Mouse (Mus musculus) embryonic facial prominence, embryonic 11.5 days (tissue): Measurements from ENCODE around the gene Sgms1. TPM values are rescaled to one million over a fixed set of nuclear protein-coding genes. Genes with fewer than 3 reads are reported as not detected.

Source experiments
- ATAC-seq: fragments of 200-750 bp; cut with Nextera tagmentation; replicated peaks from 2 replicates; pipeline ENCODE4 v1.8.0; 2017; ENCODE audit warnings: low read depth; ENCODE audit not compliant: insufficient number of reproducible peaks, low FRiP score, low TSS enrichment
- DNase-seq: peaks from one replicate; pipeline ENCODE4 v3.0.0-alpha.2; 2015; ENCODE audit warnings: low spot score
- H3K27ac ChIP-seq: fragments of 300-500 bp; sonication (generic); replicated peaks from 2 replicates; pipeline ENCODE4 v1.5.1; 2014; ENCODE audit warnings: mild to moderate bottlenecking, low read depth, low read length, control low read depth
- H3K27me3 ChIP-seq: fragments of 300-500 bp; sonication (generic); 2 replicates; pipeline ENCODE4 v1.6.1; 2014; ENCODE audit warnings: mild to moderate bottlenecking, low read length, moderate library complexity, mixed read lengths; ENCODE audit not compliant: control insufficient read depth, insufficient read depth
- H3K36me3 ChIP-seq: fragments of 300-500 bp; sonication (generic); replicated peaks from 2 replicates; pipeline ENCODE4 v1.6.1; 2014; ENCODE audit warnings: low read depth, mild to moderate bottlenecking, low read length, moderate library complexity, mixed read lengths; ENCODE audit not compliant: control insufficient read depth, insufficient read depth
- H3K4me1 ChIP-seq: fragments of 300-500 bp; sonication (generic); 2 replicates; pipeline ENCODE4 v1.6.1; 2014; ENCODE audit warnings: low read length, mixed read lengths; ENCODE audit not compliant: control insufficient read depth, insufficient read depth
- H3K4me2 ChIP-seq: fragments of 300-500 bp; sonication (generic); 2 replicates; pipeline ENCODE4 v1.6.1; 2014; ENCODE audit warnings: low read depth, mild to moderate bottlenecking, control low read depth, low read length, moderate library complexity
- H3K4me3 ChIP-seq: fragments of 300-500 bp; sonication (generic); 2 replicates; pipeline ENCODE4 v1.5.1; 2014; ENCODE audit warnings: low read depth, low read length, control low read depth
- H3K9ac ChIP-seq: fragments of 300-500 bp; sonication (generic); replicated peaks from 2 replicates; pipeline ENCODE4 v1.6.1; 2014; ENCODE audit warnings: mild to moderate bottlenecking, control low read depth, low read length
- H3K9me3 ChIP-seq: fragments of 300-500 bp; sonication (generic); replicated peaks from 2 replicates; pipeline ENCODE4 v1.6.1; 2016; ENCODE audit warnings: mild to moderate bottlenecking, low read length, inconsistent platforms, mixed read lengths; ENCODE audit not compliant: control insufficient read depth
- WGBS: fragments of 180-500 bp; shearing (Covaris S2); extraction: QIAGEN DNeasy Blood & Tissue Kit; methylation state at CpG from one replicate; pipeline ENCODE4 v1.1.7; 2014; 5-methylcytosine and 5-hydroxymethylcytosine counted together
- polyA plus RNA-seq: library from polyadenylated mRNA; unstranded; fragments of >200 nt; fragmentation: Nextera tagmentation; extraction: Ambion mirVana; gene quantifications from 2 replicates; pipeline ENCODE4 v1.2.1, GENCODE M21; 2014

Gene Sgms1
- polyA plus RNA-seq, 1 experiment from 2014 or later: 12.2 TPM

DNA sequence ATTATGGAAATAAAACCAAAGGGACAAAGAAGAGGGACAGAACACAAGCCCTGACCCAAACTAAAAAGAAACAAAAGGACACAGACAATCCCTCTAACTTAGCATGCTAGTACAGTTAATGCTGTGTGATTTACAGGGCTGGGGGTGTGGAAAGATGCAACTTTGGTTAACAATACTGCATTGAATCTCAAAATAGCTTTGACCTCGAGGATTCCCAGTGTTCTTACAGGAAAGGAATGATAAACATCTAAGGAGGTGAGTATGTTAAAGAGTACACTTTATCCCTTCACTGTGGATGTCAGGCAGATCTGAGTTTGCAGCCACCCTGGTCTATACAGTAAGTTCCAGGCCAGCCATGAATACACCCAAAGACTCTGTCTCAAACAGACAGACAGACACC lies 194.7 kb downstream of the Sgms1 start:
- WGBS: 28% methylated on average over 1 of the region's 1 CpGs
- Histone ChIP-seq H3K4me1 (no peaks in the 10 kb centered on the region), H3K27me3 (no peaks in the 10 kb centered on the region), H3K9me3 (no peaks in the 10 kb centered on the region), H3K4me2 (no peak overlapping the region), H3K4me3 (no peak overlapping the region), H3K27ac (no peak overlapping the region), H3K36me3 (no peaks in the 10 kb centered on the region), H3K9ac (no peak overlapping the region)
- ATAC-seq (no peak), DNase-seq (no peak)

- 80% methylated on average over 3 of the region's 3 CpGs for WGBS
- Histone ChIP-seq H3K4me1 (no peaks in the 10 kb centered on the region), H3K27me3 (no peaks in the 10 kb centered on the region), H3K9ac (no peak overlapping the region), H3K9me3 (no peaks in the 10 kb centered on the region), H3K4me2 (no peak overlapping the region), H3K4me3 (no peak overlapping the region), H3K27ac (no peak overlapping the region), H3K36me3 (no peaks in the 10 kb centered on the region)
- no peak for ATAC-seq
- no peak for DNase-seq
These were observed 195.4 kb downstream of the Sgms1 start for GRCm38 (mm10) chr19:32194074-32194473.

- Histone ChIP-seq H3K4me1 (no peaks in the 10 kb centered on the region), H3K9ac (no peak overlapping the region), H3K36me3 (no peaks in the 10 kb centered on the region), H3K4me2 (no peak overlapping the region), H3K27me3 (no peaks in the 10 kb centered on the region), H3K4me3 (no peak overlapping the region), H3K9me3 (no peaks in the 10 kb centered on the region), H3K27ac (no peak overlapping the region)
- DNase-seq: no peak
- ATAC-seq: no peak
- 83% methylated on average over 3 of the region's 3 CpGs for WGBS
These were observed 197.9 kb downstream of the Sgms1 start for GRCm38 (mm10) chr19:32191596-32191995.

GRCm38 (mm10) chr19:32189961-32190360 lies 199.6 kb downstream of the Sgms1 start:
- no peak for DNase-seq
- 90% methylated on average over 6 of the region's 6 CpGs for WGBS

GRCm38 (mm10) chr19:32189036-32189436 lies 200.5 kb downstream of the Sgms1 start:
- Histone ChIP-seq H3K4me1 (no peaks in the 10 kb centered on the region), H3K27ac (no peak overlapping the region), H3K9me3 (no peaks in the 10 kb centered on the region), H3K9ac (no peak overlapping the region), H3K4me3 (no peak overlapping the region), H3K36me3 (no peaks in the 10 kb centered on the region), H3K4me2 (no peak overlapping the region), H3K27me3 (no peaks in the 10 kb centered on the region)
- no peak for DNase-seq
- no peak for ATAC-seq
- 62% methylated on average over 5 of the region's 5 CpGs for WGBS

More at GRCm38 (mm10) chr19:32189961-32190360, 199.6 kb downstream of the Sgms1 start:
- Histone ChIP-seq H3K36me3 (no peaks in the 10 kb centered on the region), H3K4me2 (no peak overlapping the region), H3K4me1 (no peaks in the 10 kb centered on the region), H3K9me3 (no peaks in the 10 kb centered on the region), H3K27ac (no peak overlapping the region), H3K27me3 (no peaks in the 10 kb centered on the region), H3K4me3 (no peak overlapping the region), H3K9ac (no peak overlapping the region)
- no peak for ATAC-seq

DNA sequence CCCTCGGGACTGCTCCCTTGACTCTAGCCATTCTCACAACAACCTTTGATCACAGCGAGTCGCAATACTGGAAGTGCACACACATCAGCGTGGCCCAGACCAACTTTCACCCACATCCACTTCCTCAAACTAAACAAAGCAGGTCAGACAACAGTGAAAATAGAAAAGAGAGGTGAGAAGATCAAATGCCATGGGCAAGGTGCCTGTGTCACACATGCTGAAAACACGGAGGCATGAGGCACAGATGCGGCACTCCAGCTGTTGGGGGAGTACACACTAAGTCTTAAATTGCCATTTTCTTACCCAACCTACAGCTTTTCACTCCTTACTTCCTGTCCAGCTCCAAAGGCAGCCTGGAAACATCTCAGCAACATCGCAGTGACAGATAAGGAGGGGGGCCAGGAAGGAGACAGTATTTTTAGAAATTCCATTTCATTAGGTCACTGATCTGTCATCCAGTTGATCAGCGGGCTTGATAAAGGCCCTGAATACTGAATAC lies 202.9 kb downstream of the Sgms1 start:
- Histone ChIP-seq H3K9me3 (no peaks in the 10 kb centered on the region), H3K4me2 (no peak overlapping the region), H3K4me3 (no peak overlapping the region), H3K9ac (no peak overlapping the region), H3K27me3 (no peaks in the 10 kb centered on the region), H3K36me3 (no peaks in the 10 kb centered on the region), H3K4me1 (no peaks in the 10 kb centered on the region), H3K27ac (no peak overlapping the region)
- no peak for DNase-seq
- 82% methylated on average over 8 of the region's 8 CpGs for WGBS
- no peak for ATAC-seq

DNA sequence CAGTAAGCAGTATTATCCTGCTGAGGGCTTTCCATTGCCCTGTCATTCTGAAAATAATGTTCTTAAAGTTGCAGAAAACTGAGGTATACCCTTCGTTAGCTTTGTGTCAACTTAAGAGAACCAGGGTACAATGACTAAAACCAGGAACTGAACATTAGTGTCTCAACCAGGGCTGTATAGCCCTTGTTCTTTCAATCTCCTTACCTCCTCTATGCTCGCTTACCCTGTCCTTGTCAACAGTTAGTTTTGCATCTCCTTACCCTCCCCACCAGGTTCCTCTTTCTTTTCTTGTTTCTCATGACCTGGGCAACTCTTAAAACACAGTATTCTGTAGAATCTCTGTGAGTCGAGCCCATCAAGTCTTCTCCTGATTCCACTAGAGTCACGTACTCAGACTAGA lies 206.5 kb downstream of the Sgms1 start:
- ATAC-seq: no peak

DNA sequence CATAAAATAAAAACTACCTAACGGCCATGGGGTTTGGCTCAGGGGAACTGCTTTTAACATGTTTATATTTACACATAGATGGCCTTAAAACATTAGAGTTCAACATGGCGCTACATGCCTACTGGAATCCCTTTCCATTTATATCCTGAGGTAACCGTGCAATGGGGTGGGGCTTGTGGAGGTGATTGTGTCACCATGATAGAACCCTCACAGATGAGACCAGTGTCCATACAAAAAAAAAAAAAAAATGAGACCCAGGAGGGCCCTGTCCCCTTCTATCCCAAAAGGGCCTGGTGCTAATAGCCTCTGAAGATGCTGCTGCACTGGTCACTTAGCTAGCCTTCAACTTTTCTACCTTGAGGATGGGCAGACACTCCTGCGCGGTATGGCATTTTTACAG lies 207.0 kb downstream of the Sgms1 start:
- Histone ChIP-seq H3K27me3 (no peaks in the 10 kb centered on the region), H3K4me3 (no peak overlapping the region), H3K4me2 (no peak overlapping the region), H3K27ac (no peak overlapping the region), H3K4me1 (no peaks in the 10 kb centered on the region), H3K9ac (no peak overlapping the region), H3K9me3 (no peaks in the 10 kb centered on the region), H3K36me3 (no peaks in the 10 kb centered on the region)
- no peak for DNase-seq
- 91% methylated on average over 5 of the region's 5 CpGs for WGBS
- no peak for ATAC-seq

More for the DNA sequence above, 206.5 kb downstream of the Sgms1 start:
- Histone ChIP-seq H3K9ac (no peak overlapping the region), H3K4me1 (no peaks in the 10 kb centered on the region), H3K4me2 (no peak overlapping the region), H3K27me3 (no peaks in the 10 kb centered on the region), H3K27ac (no peak overlapping the region), H3K9me3 (no peaks in the 10 kb centered on the region), H3K4me3 (no peak overlapping the region), H3K36me3 (no peaks in the 10 kb centered on the region)
- no peak for DNase-seq
- WGBS: 89% methylated on average over 4 of the region's 4 CpGs
